Mouse (Mus musculus) ES-E14 (cell line): ENCODE results near the gene Ereg.

ENCODE experiments used
- HCFC1 ChIP-seq: IDR thresholded peaks from 2 replicates; pipeline ENCODE4 v1.6.1; 2012; ENCODE audit warnings: low read length, inconsistent platforms, borderline replicate concordance; ENCODE audit not compliant: insufficient read depth
- ZC3H11A ChIP-seq: IDR thresholded peaks from 2 replicates; pipeline ENCODE4 v1.6.1; 2012; ENCODE audit warnings: low read depth, mild to moderate bottlenecking, inconsistent platforms, low read length, borderline replicate concordance

GRCm38 (mm10) chr5:91083016-91083415, 8.6 kb downstream of the Ereg start:
- no peak for TF ChIP-seq ZC3H11A
- no peak for TF ChIP-seq HCFC1
